Mouse (Mus musculus) erythroblast, embryonic 14.5 days (primary cell): ENCODE data around the gene Phldb3. TPM values are rescaled to one million over a fixed set of nuclear protein-coding genes. Genes with fewer than 3 reads are reported as not detected.
"Not testable (repeated sequence)": the region's sequence is repeated elsewhere in the genome, so short reads cannot be mapped to it uniquely, and the experiment has no call there.

ENCODE experiments used
- H3K27me3 ChIP-seq: 2 replicates; pipeline ENCODE4 v1.6.1; 2012; ENCODE audit warnings: inconsistent platforms; ENCODE audit not compliant: control insufficient read depth
- H3K36me3 ChIP-seq: 2 replicates; pipeline ENCODE4 v1.6.1; 2012; ENCODE audit warnings: mild to moderate bottlenecking, inconsistent platforms; ENCODE audit not compliant: control insufficient read depth
- H3K4me1 ChIP-seq: 2 replicates; pipeline ENCODE4 v1.6.1; 2012; ENCODE audit warnings: inconsistent platforms; ENCODE audit not compliant: control insufficient read depth
- H3K4me3 ChIP-seq: replicated peaks from 2 replicates; pipeline ENCODE3; 2012; ENCODE audit warnings: moderate library complexity, mild to moderate bottlenecking, inconsistent platforms
- H3K9me3 ChIP-seq: 2 replicates; pipeline ENCODE4 v1.6.1; 2012; ENCODE audit warnings: low read length, inconsistent platforms, mixed read lengths; ENCODE audit not compliant: control insufficient read depth
- GATA1 ChIP-seq: IDR thresholded peaks from 2 replicates; pipeline ENCODE4 v1.6.1; 2012; ENCODE audit warnings: low read length, inconsistent platforms, mixed read lengths
- TAL1 ChIP-seq: IDR thresholded peaks from 3 replicates; pipeline ENCODE4 v1.6.1; 2012; ENCODE audit warnings: low read length, inconsistent platforms, mixed read lengths
- polyA plus RNA-seq: library from polyadenylated mRNA; stranded (reverse); fragments of >175 nt; gene quantifications from 2 replicates; pipeline ENCODE4 v1.2.3, GENCODE M21; 2012

The Phldb3 gene
- polyA plus RNA-seq, 1 experiment: 0.03 TPM

GRCm38 (mm10) chr7:24606046-24606445 lies 4.5 kb upstream of the Phldb3 start:
- H3K36me3 ChIP-seq: peaks cover 6% of the 10 kb centered on the region
- peaks cover 2% of the 10 kb centered on the region; the same call in 1 of the 2 replicates for H3K9me3 ChIP-seq
- H3K4me3 ChIP-seq: no peak overlapping the region
- peaks cover 18% of the 10 kb centered on the region for H3K4me1 ChIP-seq
- no peak for TF ChIP-seq TAL1
- no peak for TF ChIP-seq GATA1
- peaks cover 11% of the 10 kb centered on the region for H3K27me3 ChIP-seq

- H3K4me3 ChIP-seq: no peak overlapping the region
- no peak for TF ChIP-seq TAL1
- TF ChIP-seq GATA1: no peak
- H3K4me1 ChIP-seq: peaks cover 28% of the 10 kb centered on the region
Measured at GRCm38 (mm10) chr7:24608017-24608416, 2.5 kb upstream of the Phldb3 start.

DNA sequence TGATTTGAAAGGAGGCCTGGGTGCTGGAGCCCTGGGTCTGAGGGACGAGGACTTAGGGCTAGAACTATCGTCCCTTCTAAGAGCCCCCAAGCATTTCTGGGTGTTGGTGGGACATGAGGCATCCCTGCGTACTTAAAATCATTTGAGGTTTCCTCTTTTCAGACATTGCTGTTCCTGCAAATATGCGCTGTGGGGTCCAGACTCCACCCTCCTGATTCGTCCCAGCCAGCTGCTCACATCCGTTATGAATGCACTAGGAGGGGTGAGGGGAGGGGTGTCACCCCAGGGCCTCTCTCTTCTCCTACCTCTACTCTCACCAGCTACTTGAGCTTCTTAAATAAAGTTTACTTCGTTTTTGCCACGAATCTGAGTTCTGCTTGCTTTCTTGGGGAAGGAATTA lies 2.0 kb upstream of the Phldb3 start:
- H3K9me3 ChIP-seq: peaks cover 2% of the 10 kb centered on the region; the same call in 1 of the 2 replicates
- no peak overlapping the region for H3K4me3 ChIP-seq
- H3K4me1 ChIP-seq: peaks cover 28% of the 10 kb centered on the region
- H3K36me3 ChIP-seq: peaks cover 6% of the 10 kb centered on the region
- peaks cover 36% of the 10 kb centered on the region for H3K27me3 ChIP-seq
- no peak for TF ChIP-seq TAL1
- TF ChIP-seq GATA1: no peak

More at GRCm38 (mm10) chr7:24608017-24608416, 2.5 kb upstream of the Phldb3 start:
- H3K9me3 ChIP-seq: peaks cover 2% of the 10 kb centered on the region; the same call in 1 of the 2 replicates
- H3K27me3 ChIP-seq: peaks cover 30% of the 10 kb centered on the region
- H3K36me3 ChIP-seq: peaks cover 6% of the 10 kb centered on the region

GRCm38 (mm10) chr7:24610879-24611494 lies 424 bp downstream of the Phldb3 start:
- Histone ChIP-seq H3K9me3 (peaks cover 2% of the 10 kb centered on the region; the same call in 1 of the 2 replicates), H3K36me3 (peaks cover 3% of the 10 kb centered on the region; the same call in 1 of the 2 replicates), H3K4me3 (peak overlapping the region; percentile 67), H3K4me1 (peaks cover 28% of the 10 kb centered on the region), H3K27me3 (peaks cover 36% of the 10 kb centered on the region)
- no peak for TF ChIP-seq TAL1
- no peak for TF ChIP-seq GATA1

- Histone ChIP-seq H3K27me3 (peaks cover 36% of the 10 kb centered on the region), H3K9me3 (peaks cover 2% of the 10 kb centered on the region; the same call in 1 of the 2 replicates), H3K4me3 (peak overlapping the region; percentile 67), H3K4me1 (peaks cover 28% of the 10 kb centered on the region), H3K36me3 (peaks cover 3% of the 10 kb centered on the region; the same call in 1 of the 2 replicates)
- TF ChIP-seq GATA1: no peak
- TF ChIP-seq TAL1: no peak
Measured at GRCm38 (mm10) chr7:24611709-24612108, 1.1 kb downstream of the Phldb3 start.

GRCm38 (mm10) chr7:24612308-24612910 lies 1.8 kb downstream of the Phldb3 start:
- Histone ChIP-seq H3K27me3 (peaks cover 36% of the 10 kb centered on the region), H3K9me3 (peaks cover 2% of the 10 kb centered on the region; the same call in 1 of the 2 replicates), H3K4me1 (peaks cover 28% of the 10 kb centered on the region), H3K36me3 (no peaks in the 10 kb centered on the region), H3K4me3 (no peak overlapping the region)
- TF ChIP-seq GATA1 (no peak), TAL1 (no peak)

DNA sequence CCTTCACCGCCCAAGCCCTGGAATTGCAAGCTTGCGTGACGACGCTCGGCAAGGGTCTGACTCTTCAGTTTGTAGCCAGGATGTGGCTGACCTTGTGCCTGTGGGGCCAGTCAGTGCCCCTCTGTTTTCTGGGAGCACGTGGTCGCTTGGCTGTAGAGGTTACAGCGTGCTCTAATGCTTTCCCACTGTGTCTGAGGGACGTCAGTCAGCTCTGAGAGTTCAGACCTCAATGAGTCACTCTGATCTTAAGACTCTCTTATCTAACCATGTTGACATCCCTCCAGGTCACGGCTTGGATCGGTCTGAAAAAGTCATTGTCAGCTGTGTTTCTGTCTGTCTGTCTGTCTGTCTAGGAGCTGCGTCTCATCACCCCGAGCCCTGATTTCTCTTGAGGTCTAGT lies 4.3 kb downstream of the Phldb3 start:
- TF ChIP-seq GATA1 (no peak), TAL1 (no peak)
- peaks cover 28% of the 10 kb centered on the region for H3K4me1 ChIP-seq
- no peak overlapping the region for H3K4me3 ChIP-seq
- peaks cover 36% of the 10 kb centered on the region for H3K27me3 ChIP-seq
- no peaks in the 10 kb centered on the region for H3K9me3 ChIP-seq
- H3K36me3 ChIP-seq: no peaks in the 10 kb centered on the region

DNA sequence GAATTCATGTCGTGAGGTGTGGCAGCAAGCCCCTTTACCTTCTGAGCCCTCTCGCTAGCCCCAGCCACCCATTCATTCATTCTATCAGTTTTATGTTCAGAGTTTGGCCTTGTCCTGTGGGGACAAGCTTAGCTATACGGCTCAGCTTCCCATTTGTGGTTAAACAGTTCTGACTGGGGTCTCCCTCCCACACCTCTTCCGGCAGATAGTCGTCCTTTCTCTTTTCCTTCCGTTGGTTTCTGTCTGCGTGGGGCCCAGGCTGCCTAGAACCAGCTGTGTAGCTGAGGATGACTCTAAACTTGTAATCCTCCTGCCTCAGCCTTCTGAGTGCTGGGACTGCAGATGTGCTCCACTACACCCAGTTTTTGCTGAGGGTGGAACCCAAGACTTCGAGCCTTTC lies 7.2 kb downstream of the Phldb3 start:
- peaks cover 1% of the 10 kb centered on the region; the same call in 1 of the 2 replicates for H3K4me1 ChIP-seq
- H3K27me3 ChIP-seq: peaks cover 8% of the 10 kb centered on the region
- peaks cover 4% of the 10 kb centered on the region for H3K9me3 ChIP-seq
- no peaks in the 10 kb centered on the region for H3K36me3 ChIP-seq
- H3K4me3 ChIP-seq: no peak overlapping the region
- TF ChIP-seq TAL1 (no peak), GATA1 (no peak)

DNA sequence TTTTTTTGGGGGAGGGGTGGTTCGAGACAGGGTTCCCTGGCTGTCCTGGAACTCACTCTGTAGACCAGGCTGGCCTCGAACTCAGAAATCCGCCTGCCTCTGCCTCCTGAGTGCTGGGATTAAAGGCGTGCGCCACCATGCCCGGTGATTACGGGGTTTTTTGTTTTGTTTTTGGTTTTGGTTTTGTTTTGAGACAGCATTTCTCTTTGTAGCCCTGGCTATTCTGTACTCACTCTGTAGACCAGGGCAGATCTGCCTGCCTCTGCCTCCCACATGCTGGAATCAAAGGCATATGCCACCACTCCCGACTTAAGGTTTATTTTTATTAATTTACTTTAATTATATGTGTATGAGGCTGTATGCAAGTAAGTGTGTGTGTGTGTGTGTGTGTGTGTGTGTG lies 7.8 kb downstream of the Phldb3 start:
- H3K36me3 ChIP-seq, H3K27me3 ChIP-seq, H3K4me1 ChIP-seq, H3K4me3 ChIP-seq, H3K9me3 ChIP-seq: not testable (repeated sequence)
